Comparison of ENCODE assay signal across 11 mouse cellular contexts in genomic region chr6:73676979-73677378, GRCm38 (mm10).
"Had no signal": no experiment of that assay in that cellular context is flagged by ENCODE, and none has a peak within 500 bp of the region (broad histone marks: within the 10 kb centered on the region; RNA-seq: fewer than 3 reads in every experiment).

No protein-coding gene starts in this region.

- DNase-seq: retina, postnatal 1 day; right cerebral cortex, postnatal 14 days; right cerebral cortex, postnatal 25 days; right cerebral cortex, postnatal 4 days; spleen, adult 18-20 months; thymus, adult 18-20 months; thymus, adult 2 months; thymus, postnatal 14 days; thymus, postnatal 25 days; thymus, postnatal 36 days; thymus, postnatal 4 days had no signal
